Mouse (Mus musculus): ENCODE results near the gene 2610528A11Rik.

DNA sequence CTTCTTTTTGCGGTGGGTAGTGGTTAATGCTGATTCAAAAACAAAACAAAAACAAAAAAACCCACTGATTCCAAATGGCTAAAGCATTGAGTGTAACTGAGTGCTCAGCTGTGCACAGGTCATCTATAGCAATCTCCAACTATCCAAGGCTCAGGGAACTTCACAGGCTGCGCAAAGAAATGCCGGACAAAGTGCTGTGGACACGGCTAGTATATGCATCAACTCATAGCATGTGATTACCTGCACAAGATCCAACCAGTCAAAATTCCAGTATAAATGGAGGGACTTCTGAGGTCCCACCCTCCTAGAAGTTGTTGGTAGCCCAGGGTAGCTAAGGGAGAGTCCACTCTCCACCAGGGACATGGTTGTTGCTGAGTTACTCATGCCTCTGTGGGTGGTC lies 5.4 kb upstream of the 2610528A11Rik start:
- TF ChIP-seq CTCF (IDR thresholded peaks at IDR 0.05; ENCODE audit: low read depth) (no peak), EP300 (IDR thresholded peaks at IDR 0.05; ENCODE audit: low read depth) (no peak)
